Mouse (Mus musculus): ENCODE data around the gene Cdh20. TPM values are rescaled to one million over a fixed set of nuclear protein-coding genes. Genes with fewer than 3 reads are reported as not detected.

Gene Cdh20
- polyA plus RNA-seq (2015; fragmentation: Nextera tagmentation; extraction: Ambion mirVana), result 0.19 and 0.23 TPM in 2 replicates

DNA sequence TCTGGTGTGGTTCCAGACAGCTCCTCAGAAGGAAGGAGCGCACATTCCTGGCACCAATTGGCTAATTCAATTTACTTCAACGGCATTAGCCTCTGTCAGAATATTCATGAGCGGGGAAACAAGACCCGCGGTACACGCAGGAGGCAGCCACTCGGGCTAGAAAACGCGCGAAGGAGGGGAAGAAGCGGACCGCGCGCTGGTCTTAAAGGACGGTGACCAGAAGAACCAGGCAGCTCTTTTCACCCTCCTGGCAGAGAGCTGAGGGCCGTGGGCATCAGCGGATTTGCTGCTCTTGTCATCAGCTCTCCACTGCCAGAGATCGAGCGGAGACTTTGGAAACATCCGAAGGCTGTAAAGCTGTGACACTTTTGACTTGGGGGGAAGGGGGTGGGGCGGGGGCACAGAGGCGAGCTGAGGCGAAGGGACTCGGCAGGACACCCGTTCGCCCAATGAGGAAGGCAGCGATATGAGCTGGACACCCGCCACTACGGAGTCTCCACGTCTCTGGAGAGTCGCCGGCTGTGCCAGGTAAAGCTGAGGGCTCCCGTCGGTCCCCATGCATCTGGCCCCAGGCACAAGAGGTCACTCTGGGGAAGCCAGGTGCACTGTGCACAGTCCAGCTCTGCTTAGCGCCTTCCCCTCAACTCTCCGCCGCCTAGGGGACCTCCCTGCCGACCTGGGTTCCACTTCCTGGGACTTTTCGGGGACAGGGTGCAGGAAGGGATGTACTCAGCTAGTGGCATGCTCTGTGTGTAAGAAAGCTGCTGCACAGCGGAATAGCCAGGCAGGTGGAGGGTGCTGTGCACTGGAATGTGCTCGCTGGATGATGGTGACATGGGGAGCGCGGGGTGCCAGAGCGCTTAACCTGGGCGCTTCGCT, at the start of gene Cdh20:
Cdh20 (plus strand) TSS at position 159 of the 879 bp plus-strand sequence.
- Histone ChIP-seq H3K4me1 (replicated peaks) (peaks cover 12% of the 10 kb centered on the region), H3K9ac (peak within 1 kb of the TSS; percentile 10; the same call in 1 of the 2 replicates), H3K4me2 (replicated peaks) (peak within 1 kb of the TSS; percentile 92), H3K4me3 (replicated peaks) (peak within 1 kb of the TSS; percentile 45), H3K27ac (no peak within 1 kb of the TSS), H3K9me3 (no peaks in the 10 kb centered on the region), H3K27me3 (replicated peaks) (peaks cover 10% of the 10 kb centered on the region; the same call in 1 of the 2 replicates), H3K36me3 (no peaks in the 10 kb centered on the region)
- under 1% methylated on average over 46 of the region's 46 CpGs for WGBS
- ATAC-seq, result peak; percentile 72

DNA sequence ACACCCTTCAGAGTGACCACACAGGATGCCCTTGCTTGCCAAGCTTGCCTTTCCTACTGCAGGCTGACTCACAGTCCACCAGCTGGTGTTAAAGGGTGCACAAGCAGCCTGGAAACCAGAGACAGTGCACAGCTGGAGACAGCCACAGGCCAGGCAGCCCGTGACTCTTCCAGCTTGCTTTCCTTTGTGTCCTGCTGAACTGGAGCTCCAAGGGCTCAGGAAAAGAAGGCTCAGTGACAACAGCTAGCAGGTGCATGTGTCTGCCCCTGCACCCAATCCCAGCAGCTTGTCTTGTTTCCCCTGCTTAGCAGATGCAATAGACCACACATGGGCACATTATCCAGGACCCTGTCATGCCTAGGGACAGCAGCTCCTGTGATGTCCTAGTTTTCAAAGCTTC, 21.5 kb upstream of the Cdh20 start:
- ATAC-seq, result no peak
- Histone ChIP-seq H3K9ac (no peak overlapping the region), H3K4me2 (replicated peaks) (no peak overlapping the region), H3K9me3 (no peaks in the 10 kb centered on the region), H3K27ac (no peak overlapping the region), H3K4me1 (replicated peaks) (no peaks in the 10 kb centered on the region), H3K36me3 (no peaks in the 10 kb centered on the region), H3K4me3 (replicated peaks) (no peak overlapping the region), H3K27me3 (replicated peaks) (no peaks in the 10 kb centered on the region)
- WGBS, result 4% methylated on average over 1 of the region's 1 CpGs

DNA sequence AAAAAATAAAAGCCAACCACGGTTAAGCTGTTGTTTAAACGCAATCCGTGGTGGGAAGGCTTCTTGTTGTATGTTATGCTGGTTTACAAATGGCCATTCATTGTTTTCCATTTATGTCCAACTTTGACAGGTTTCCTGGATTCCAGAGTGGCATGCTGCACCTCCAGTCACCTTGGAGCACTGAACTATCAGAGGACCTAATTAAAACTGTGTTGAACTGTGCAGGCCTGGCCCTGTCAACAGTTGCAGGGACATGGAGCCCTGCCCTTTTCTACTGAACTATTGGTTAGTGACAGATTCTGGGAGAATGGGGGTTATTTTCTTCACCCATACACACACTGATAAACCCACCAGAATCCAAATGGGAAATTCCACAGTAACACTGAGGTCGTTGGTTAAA, 20.9 kb upstream of the Cdh20 start:
- no peaks in the 10 kb centered on the region for H3K9me3 ChIP-seq
- H3K9ac ChIP-seq, result no peak overlapping the region
- no peak for ATAC-seq
- H3K27me3 ChIP-seq (replicated peaks), result no peaks in the 10 kb centered on the region
- WGBS, result 63% methylated on average over 4 of the region's 4 CpGs
- no peaks in the 10 kb centered on the region for H3K36me3 ChIP-seq
- no peak overlapping the region for H3K27ac ChIP-seq
- no peaks in the 10 kb centered on the region for H3K4me1 ChIP-seq (replicated peaks)
- H3K4me2 ChIP-seq (replicated peaks), result no peak overlapping the region
- no peak overlapping the region for H3K4me3 ChIP-seq (replicated peaks)

DNA sequence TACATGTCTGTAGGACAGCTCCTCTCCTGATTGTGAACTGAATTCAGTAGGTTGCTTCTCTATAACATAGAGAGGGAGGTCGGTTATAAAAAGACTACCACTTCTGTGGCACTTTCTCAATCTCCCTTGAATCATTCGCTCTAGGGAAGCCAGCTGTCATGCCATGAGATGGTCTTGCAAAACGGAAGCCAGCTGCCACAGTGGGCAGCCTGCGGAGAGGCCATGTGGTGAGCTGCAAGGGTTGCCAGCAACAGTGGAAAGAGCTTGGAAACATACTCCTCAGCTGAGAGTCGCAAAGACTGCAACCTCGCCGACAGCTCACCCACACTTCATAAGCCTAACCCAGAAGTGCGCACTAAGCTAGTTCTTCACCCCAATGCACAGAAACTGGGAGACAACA, 13.8 kb upstream of the Cdh20 start:
- WGBS, result 70% methylated on average over 8 of the region's 8 CpGs
- H3K4me3 ChIP-seq (replicated peaks), result no peak overlapping the region
- H3K9ac ChIP-seq, result no peak overlapping the region
- H3K36me3 ChIP-seq, result no peaks in the 10 kb centered on the region
- no peak for ATAC-seq
- H3K4me1 ChIP-seq (replicated peaks), result no peaks in the 10 kb centered on the region
- no peaks in the 10 kb centered on the region for H3K9me3 ChIP-seq
- no peak overlapping the region for H3K4me2 ChIP-seq (replicated peaks)
- H3K27me3 ChIP-seq (replicated peaks), result no peaks in the 10 kb centered on the region
- H3K27ac ChIP-seq, result no peak overlapping the region

DNA sequence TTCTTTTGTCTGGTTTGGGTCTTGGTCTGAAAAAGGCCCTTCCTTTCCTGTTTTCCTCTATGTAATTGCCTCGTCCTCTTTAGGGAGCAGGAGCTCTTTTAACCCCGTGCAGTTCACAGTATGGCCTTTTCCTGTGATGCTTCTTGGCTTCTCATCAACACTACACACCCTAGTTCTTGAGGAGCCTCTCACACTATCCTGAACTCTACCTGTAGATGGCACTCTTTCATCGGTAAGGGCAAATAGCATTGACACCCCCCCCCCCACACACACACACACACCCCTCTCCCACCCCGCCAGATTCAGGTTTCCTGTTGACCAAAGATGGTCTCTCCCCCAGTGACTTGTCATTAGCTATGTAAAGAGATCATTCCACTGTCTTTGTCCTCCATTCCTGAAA, 12.4 kb upstream of the Cdh20 start:
- Histone ChIP-seq H3K9ac (no peak overlapping the region), H3K4me1 (replicated peaks) (no peaks in the 10 kb centered on the region), H3K9me3 (no peaks in the 10 kb centered on the region), H3K27me3 (replicated peaks) (no peaks in the 10 kb centered on the region), H3K27ac (no peak overlapping the region), H3K36me3 (no peaks in the 10 kb centered on the region), H3K4me3 (replicated peaks) (no peak overlapping the region), H3K4me2 (replicated peaks) (no peak overlapping the region)
- ATAC-seq, result no peak
- WGBS, result 29% methylated on average over 4 of the region's 4 CpGs

DNA sequence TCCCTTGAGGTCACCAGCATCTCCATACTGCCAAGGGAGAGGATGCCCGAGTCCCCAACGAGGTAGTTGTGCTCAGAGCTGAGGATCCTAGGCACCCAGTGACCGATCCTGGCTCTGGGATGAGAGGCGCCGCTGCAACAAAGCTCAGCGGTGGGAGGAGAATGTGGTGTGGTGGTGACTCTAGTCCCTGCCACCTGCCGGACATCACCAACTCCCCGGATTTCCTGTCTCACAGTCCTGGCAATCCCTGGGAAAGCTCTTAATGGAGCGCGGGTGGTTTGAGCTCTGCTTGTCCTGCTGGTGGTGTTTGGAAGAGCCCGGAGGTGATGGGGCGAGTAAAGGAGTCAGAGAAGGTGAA, 900 bp downstream of the Cdh20 start:
- H3K9me3 ChIP-seq, result no peaks in the 10 kb centered on the region
- H3K4me2 ChIP-seq (replicated peaks), result peak overlapping the region; percentile 92
- H3K4me3 ChIP-seq (replicated peaks), result peak overlapping the region; percentile 45
- peaks cover 10% of the 10 kb centered on the region; the same call in 1 of the 2 replicates for H3K27me3 ChIP-seq (replicated peaks)
- WGBS, result under 1% methylated on average over 12 of the region's 12 CpGs
- H3K27ac ChIP-seq, result no peak overlapping the region
- ATAC-seq, result peak; percentile 80
- H3K9ac ChIP-seq, result peak overlapping the region; percentile 10; the same call in 1 of the 2 replicates
- no peaks in the 10 kb centered on the region for H3K36me3 ChIP-seq
- H3K4me1 ChIP-seq (replicated peaks), result peaks cover 12% of the 10 kb centered on the region

DNA sequence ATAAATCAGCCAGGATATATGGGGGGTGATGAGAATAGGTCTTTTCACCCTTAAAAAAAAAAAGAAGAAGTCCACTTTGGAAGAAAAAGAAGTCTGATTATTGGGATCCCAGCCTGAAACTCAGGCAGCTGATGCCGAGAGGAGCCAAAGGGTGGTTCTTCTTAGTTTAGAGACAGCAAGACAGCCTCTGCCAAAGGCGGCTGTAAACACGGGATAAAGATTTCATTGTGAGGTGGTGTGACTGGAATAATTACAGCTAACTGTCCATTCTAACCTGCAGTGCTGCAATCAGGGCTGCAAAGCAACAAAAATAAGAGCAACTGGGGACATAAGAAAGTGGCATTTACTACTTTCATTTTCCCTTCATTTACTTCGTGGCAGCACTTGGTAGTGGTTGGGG, 3.6 kb downstream of the Cdh20 start:
- Histone ChIP-seq H3K27ac (no peak overlapping the region), H3K4me1 (replicated peaks) (peaks cover 12% of the 10 kb centered on the region), H3K9me3 (no peaks in the 10 kb centered on the region), H3K4me2 (replicated peaks) (no peak overlapping the region), H3K9ac (no peak overlapping the region), H3K36me3 (no peaks in the 10 kb centered on the region), H3K27me3 (replicated peaks) (peaks cover 10% of the 10 kb centered on the region; the same call in 1 of the 2 replicates), H3K4me3 (replicated peaks) (no peak overlapping the region)
- WGBS, result 70% methylated on average over 4 of the region's 4 CpGs
- ATAC-seq, result no peak

DNA sequence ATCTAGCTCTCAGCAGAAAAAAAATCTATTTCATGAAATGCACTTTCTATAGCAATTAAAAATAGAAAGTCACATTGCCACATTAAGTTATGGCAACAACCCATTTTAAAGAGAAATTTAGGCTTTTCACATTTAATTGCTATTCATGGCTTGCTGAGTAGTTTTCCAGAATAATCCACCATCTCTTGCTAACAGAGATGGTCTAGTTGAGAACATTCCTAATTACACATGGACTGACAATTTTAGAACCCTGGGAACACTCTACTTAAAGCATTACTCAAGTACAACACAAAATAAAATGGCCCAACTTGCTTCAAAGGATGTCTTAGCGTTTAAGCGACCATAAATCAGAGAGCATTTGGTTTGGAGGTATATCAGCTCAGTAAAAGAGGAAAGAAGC, 4.9 kb downstream of the Cdh20 start:
- Histone ChIP-seq H3K36me3 (no peaks in the 10 kb centered on the region), H3K4me2 (replicated peaks) (no peak overlapping the region), H3K27me3 (replicated peaks) (peaks cover 10% of the 10 kb centered on the region; the same call in 1 of the 2 replicates), H3K4me1 (replicated peaks) (peaks cover 12% of the 10 kb centered on the region), H3K4me3 (replicated peaks) (no peak overlapping the region), H3K9ac (no peak overlapping the region), H3K9me3 (no peaks in the 10 kb centered on the region), H3K27ac (no peak overlapping the region)
- no peak for ATAC-seq
- 63% methylated on average over 2 of the region's 2 CpGs for WGBS

DNA sequence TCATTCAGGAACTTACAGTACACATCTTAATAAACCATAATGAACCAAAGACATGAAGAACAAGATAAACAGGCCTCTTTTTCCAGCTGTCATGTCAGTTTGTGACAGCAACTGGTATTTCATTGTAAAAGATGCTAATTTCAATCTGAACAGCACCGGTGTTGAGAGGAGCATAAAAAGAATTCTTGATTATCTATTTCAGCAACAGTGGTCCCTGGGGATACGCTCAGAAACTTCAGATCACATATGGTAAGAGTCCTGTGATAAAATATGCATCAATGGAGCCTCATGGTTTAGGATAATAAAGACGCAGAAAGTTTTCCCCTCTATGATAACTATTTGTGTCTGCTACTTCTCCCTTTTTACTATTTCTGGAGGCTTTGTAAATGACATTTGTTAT, 25.2 kb downstream of the Cdh20 start:
- Histone ChIP-seq H3K4me1 (replicated peaks) (no peaks in the 10 kb centered on the region), H3K36me3 (no peaks in the 10 kb centered on the region), H3K27ac (no peak overlapping the region), H3K9ac (no peak overlapping the region), H3K4me3 (replicated peaks) (no peak overlapping the region), H3K4me2 (replicated peaks) (no peak overlapping the region), H3K9me3 (no peaks in the 10 kb centered on the region), H3K27me3 (replicated peaks) (no peaks in the 10 kb centered on the region)
- ATAC-seq, result no peak
- 79% methylated on average over 3 of the region's 3 CpGs for WGBS

DNA sequence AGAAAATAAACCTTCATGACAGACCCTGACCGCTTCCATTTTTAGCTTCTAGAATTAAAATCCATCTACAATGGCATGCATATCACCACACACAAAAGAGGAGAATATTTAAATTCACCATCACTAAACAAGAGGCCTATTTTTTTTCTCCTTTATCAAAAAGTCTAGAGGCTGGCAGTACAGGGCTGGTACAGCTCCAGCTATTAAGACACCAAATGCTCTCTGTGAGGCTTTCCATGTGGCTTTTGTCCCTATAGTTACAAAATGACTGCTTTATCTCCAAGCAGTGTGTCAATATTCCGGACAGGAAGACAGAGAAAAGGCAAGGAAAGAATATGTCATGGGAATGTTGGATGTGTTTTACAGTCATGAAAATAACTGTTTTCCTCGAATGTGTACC, 27.8 kb downstream of the Cdh20 start:
- ATAC-seq, result no peak
- H3K4me3 ChIP-seq (replicated peaks), result no peak overlapping the region
- no peak overlapping the region for H3K4me2 ChIP-seq (replicated peaks)
- H3K27me3 ChIP-seq (replicated peaks), result no peaks in the 10 kb centered on the region
- no peak overlapping the region for H3K27ac ChIP-seq
- H3K4me1 ChIP-seq (replicated peaks), result no peaks in the 10 kb centered on the region
- no peaks in the 10 kb centered on the region for H3K9me3 ChIP-seq
- no peak overlapping the region for H3K9ac ChIP-seq
- WGBS, result 75% methylated on average over 3 of the region's 3 CpGs
- no peaks in the 10 kb centered on the region for H3K36me3 ChIP-seq

DNA sequence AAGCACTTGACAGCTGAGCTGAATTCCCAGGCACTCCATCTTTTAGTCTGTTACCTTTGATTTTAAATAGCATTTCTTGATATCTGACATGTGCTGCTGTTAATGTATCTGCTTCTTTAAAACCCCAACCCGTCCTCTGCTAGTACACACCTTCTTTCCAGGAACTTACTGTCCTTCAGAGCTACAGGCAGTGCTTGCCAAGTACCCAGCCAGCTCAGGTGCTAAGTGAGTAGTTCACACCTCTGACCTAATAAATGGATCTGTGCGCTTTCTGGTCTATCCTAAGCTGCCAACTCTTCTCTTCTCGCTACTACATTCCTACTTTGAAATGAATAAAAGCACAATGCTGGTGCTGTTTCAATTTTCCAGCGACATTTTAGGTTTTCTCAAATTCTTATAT, 28.8 kb downstream of the Cdh20 start:
- ATAC-seq, result no peak
- Histone ChIP-seq H3K9ac (no peak overlapping the region), H3K4me2 (replicated peaks) (no peak overlapping the region), H3K4me3 (replicated peaks) (no peak overlapping the region), H3K9me3 (no peaks in the 10 kb centered on the region), H3K27ac (no peak overlapping the region), H3K27me3 (replicated peaks) (no peaks in the 10 kb centered on the region), H3K4me1 (replicated peaks) (no peaks in the 10 kb centered on the region), H3K36me3 (no peaks in the 10 kb centered on the region)
- 62% methylated on average over 4 of the region's 4 CpGs for WGBS

DNA sequence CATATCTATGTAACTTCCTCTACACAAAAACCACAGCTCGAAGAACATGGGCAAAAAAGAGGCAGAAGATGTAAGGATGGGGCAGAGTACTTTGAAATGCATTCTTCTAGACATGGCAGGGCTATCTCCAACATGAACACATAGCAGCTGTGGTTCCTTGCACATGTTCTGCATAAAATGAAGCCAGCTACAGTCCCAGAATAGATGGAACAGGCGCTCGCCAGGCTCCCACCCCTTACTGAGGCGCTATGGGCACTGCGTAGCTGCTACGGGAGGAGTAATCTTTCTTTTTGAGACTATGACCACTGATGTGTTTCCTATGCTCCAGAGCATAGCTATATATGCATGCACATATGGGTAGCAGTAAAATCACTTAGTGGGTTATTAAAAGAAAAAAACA, 36.4 kb downstream of the Cdh20 start:
- WGBS, result 89% methylated on average over 6 of the region's 6 CpGs
- no peaks in the 10 kb centered on the region for H3K4me1 ChIP-seq (replicated peaks)
- H3K27ac ChIP-seq, result no peak overlapping the region
- no peak for ATAC-seq
- no peak overlapping the region for H3K9ac ChIP-seq
- H3K4me2 ChIP-seq (replicated peaks), result no peak overlapping the region
- no peaks in the 10 kb centered on the region for H3K36me3 ChIP-seq
- no peak overlapping the region for H3K4me3 ChIP-seq (replicated peaks)
- no peaks in the 10 kb centered on the region for H3K9me3 ChIP-seq
- H3K27me3 ChIP-seq (replicated peaks), result no peaks in the 10 kb centered on the region

DNA sequence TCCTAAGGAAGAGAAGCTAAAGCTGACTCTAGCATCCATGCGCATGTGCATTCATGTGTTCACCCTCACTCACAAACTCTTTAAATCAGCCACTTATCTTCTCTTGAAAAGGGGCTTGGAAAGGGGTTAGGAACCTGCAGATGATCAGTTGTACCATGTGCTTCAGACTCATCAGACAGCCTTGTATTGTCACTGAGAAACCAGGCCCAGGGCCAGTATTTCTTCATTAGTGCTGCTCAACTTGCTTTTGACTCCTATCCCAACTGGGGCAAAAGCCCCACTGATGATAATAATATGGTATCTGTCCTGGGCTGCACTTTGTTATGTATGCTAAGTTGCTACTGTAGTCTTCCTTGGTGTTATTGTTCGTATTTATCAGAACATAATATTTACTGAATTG, 38.9 kb downstream of the Cdh20 start:
- 88% methylated on average over 2 of the region's 2 CpGs for WGBS
- no peaks in the 10 kb centered on the region for H3K4me1 ChIP-seq (replicated peaks)

More for the DNA sequence above, 38.9 kb downstream of the Cdh20 start:
- Histone ChIP-seq H3K9ac (no peak overlapping the region), H3K36me3 (no peaks in the 10 kb centered on the region), H3K27ac (no peak overlapping the region), H3K4me3 (replicated peaks) (no peak overlapping the region), H3K27me3 (replicated peaks) (no peaks in the 10 kb centered on the region), H3K4me2 (replicated peaks) (no peak overlapping the region), H3K9me3 (no peaks in the 10 kb centered on the region)
- ATAC-seq, result no peak
